Mouse (Mus musculus) erythroblast, embryonic 14.5 days (primary cell): ENCODE measurements around the gene Ppp1r9a. TPM values are rescaled to one million over a fixed set of nuclear protein-coding genes. Genes with fewer than 3 reads are reported as not detected.

Experiments
- H3K27me3 ChIP-seq: 2 replicates; pipeline ENCODE4 v1.6.1; 2012; ENCODE audit warnings: inconsistent platforms; ENCODE audit not compliant: control insufficient read depth
- H3K36me3 ChIP-seq: 2 replicates; pipeline ENCODE4 v1.6.1; 2012; ENCODE audit warnings: mild to moderate bottlenecking, inconsistent platforms; ENCODE audit not compliant: control insufficient read depth
- H3K4me1 ChIP-seq: 2 replicates; pipeline ENCODE4 v1.6.1; 2012; ENCODE audit warnings: inconsistent platforms; ENCODE audit not compliant: control insufficient read depth
- H3K4me3 ChIP-seq: replicated peaks from 2 replicates; pipeline ENCODE3; 2012; ENCODE audit warnings: moderate library complexity, mild to moderate bottlenecking, inconsistent platforms
- H3K9me3 ChIP-seq: 2 replicates; pipeline ENCODE4 v1.6.1; 2012; ENCODE audit warnings: low read length, inconsistent platforms, mixed read lengths; ENCODE audit not compliant: control insufficient read depth
- GATA1 ChIP-seq: IDR thresholded peaks from 2 replicates; pipeline ENCODE4 v1.6.1; 2012; ENCODE audit warnings: low read length, inconsistent platforms, mixed read lengths
- TAL1 ChIP-seq: IDR thresholded peaks from 3 replicates; pipeline ENCODE4 v1.6.1; 2012; ENCODE audit warnings: low read length, inconsistent platforms, mixed read lengths
- polyA plus RNA-seq: library from polyadenylated mRNA; stranded (reverse); fragments of >175 nt; gene quantifications from 2 replicates; pipeline ENCODE4 v1.2.3, GENCODE M21; 2012

Gene Ppp1r9a
- polyA plus RNA-seq, 1 experiment = 0.02 TPM

- TF ChIP-seq TAL1 (no peak), GATA1 (no peak)
- no peaks in the 10 kb centered on the region for H3K36me3 ChIP-seq
Observed at GRCm38 (mm10) chr6:5024893-5025292, 122.2 kb downstream of the Ppp1r9a start.

GRCm38 (mm10) chr6:5026772-5027171, 124.1 kb downstream of the Ppp1r9a start:
- no peaks in the 10 kb centered on the region for H3K4me1 ChIP-seq
- H3K9me3 ChIP-seq = no peaks in the 10 kb centered on the region
- no peaks in the 10 kb centered on the region for H3K36me3 ChIP-seq
- no peak for TF ChIP-seq TAL1
- no peak for TF ChIP-seq GATA1
- no peak overlapping the region for H3K4me3 ChIP-seq
- no peaks in the 10 kb centered on the region for H3K27me3 ChIP-seq

More at GRCm38 (mm10) chr6:5024893-5025292, 122.2 kb downstream of the Ppp1r9a start:
- H3K4me1 ChIP-seq = no peaks in the 10 kb centered on the region
- H3K9me3 ChIP-seq = no peaks in the 10 kb centered on the region
- H3K27me3 ChIP-seq = no peaks in the 10 kb centered on the region
- H3K4me3 ChIP-seq = no peak overlapping the region

- H3K27me3 ChIP-seq = no peaks in the 10 kb centered on the region
- H3K4me1 ChIP-seq = no peaks in the 10 kb centered on the region
- no peaks in the 10 kb centered on the region for H3K9me3 ChIP-seq
- no peak overlapping the region for H3K4me3 ChIP-seq
- TF ChIP-seq GATA1 (no peak), TAL1 (no peak)
- H3K36me3 ChIP-seq = no peaks in the 10 kb centered on the region
Observed at GRCm38 (mm10) chr6:5027213-5027612, 124.5 kb downstream of the Ppp1r9a start.

- Histone ChIP-seq H3K36me3 (no peaks in the 10 kb centered on the region), H3K4me3 (no peak overlapping the region), H3K27me3 (no peaks in the 10 kb centered on the region), H3K9me3 (no peaks in the 10 kb centered on the region), H3K4me1 (no peaks in the 10 kb centered on the region)
- no peak for TF ChIP-seq TAL1
- TF ChIP-seq GATA1 = no peak
Observed at GRCm38 (mm10) chr6:5027801-5028200, 125.1 kb downstream of the Ppp1r9a start.

GRCm38 (mm10) chr6:5029205-5029927, 126.6 kb downstream of the Ppp1r9a start:
- H3K27me3 ChIP-seq = no peaks in the 10 kb centered on the region
- TF ChIP-seq GATA1 (no peak), TAL1 (no peak)
- H3K36me3 ChIP-seq = no peaks in the 10 kb centered on the region
- H3K9me3 ChIP-seq = no peaks in the 10 kb centered on the region
- H3K4me3 ChIP-seq = no peak overlapping the region
- H3K4me1 ChIP-seq = no peaks in the 10 kb centered on the region

GRCm38 (mm10) chr6:5029956-5030355, 127.2 kb downstream of the Ppp1r9a start:
- Histone ChIP-seq H3K4me1 (no peaks in the 10 kb centered on the region), H3K27me3 (no peaks in the 10 kb centered on the region), H3K4me3 (no peak overlapping the region), H3K36me3 (no peaks in the 10 kb centered on the region), H3K9me3 (no peaks in the 10 kb centered on the region)
- TF ChIP-seq TAL1 (no peak), GATA1 (no peak)

GRCm38 (mm10) chr6:5032986-5033633, 130.4 kb downstream of the Ppp1r9a start:
- no peaks in the 10 kb centered on the region for H3K4me1 ChIP-seq
- H3K4me3 ChIP-seq = no peak overlapping the region
- H3K27me3 ChIP-seq = no peaks in the 10 kb centered on the region
- no peaks in the 10 kb centered on the region for H3K36me3 ChIP-seq
- TF ChIP-seq TAL1 = no peak
- no peak for TF ChIP-seq GATA1
- no peaks in the 10 kb centered on the region for H3K9me3 ChIP-seq

- H3K4me1 ChIP-seq = no peaks in the 10 kb centered on the region
- TF ChIP-seq TAL1 (no peak), GATA1 (no peak)
- no peaks in the 10 kb centered on the region for H3K36me3 ChIP-seq
- no peaks in the 10 kb centered on the region for H3K27me3 ChIP-seq
- no peaks in the 10 kb centered on the region for H3K9me3 ChIP-seq
- H3K4me3 ChIP-seq = no peak overlapping the region
Observed at GRCm38 (mm10) chr6:5037225-5037624, 134.5 kb downstream of the Ppp1r9a start.

- TF ChIP-seq GATA1 (no peak), TAL1 (no peak)
- no peak overlapping the region for H3K4me3 ChIP-seq
- H3K27me3 ChIP-seq = no peaks in the 10 kb centered on the region
- no peaks in the 10 kb centered on the region for H3K4me1 ChIP-seq
- no peaks in the 10 kb centered on the region for H3K9me3 ChIP-seq
- H3K36me3 ChIP-seq = no peaks in the 10 kb centered on the region
Observed at GRCm38 (mm10) chr6:5038140-5038749, 135.5 kb downstream of the Ppp1r9a start.
